Mouse (Mus musculus) urinary bladder, postnatal 4 days (tissue): ENCODE results near the gene Ptpn21.
A peak's percentile ranks its signal among the peaks of the same experiment; 100 is the strongest.

Source experiments
- DNase-seq, 2 experiments: peaks; one replicate each; pipeline ENCODE4 v3.0.0; 2021 to 2022; ENCODE audit warnings: low spot score in 2 of 2

Gene Ptpn21

GRCm38 (mm10) chr12:98724224-98724623, 13.0 kb downstream of the Ptpn21 start:
- no peak for DNase-seq

GRCm38 (mm10) chr12:98721030-98721429, 16.2 kb downstream of the Ptpn21 start:
- DNase-seq, result no peak

- DNase-seq, result no peak
Observed at GRCm38 (mm10) chr12:98720628-98721027, 16.6 kb downstream of the Ptpn21 start.

GRCm38 (mm10) chr12:98716142-98716541, 21.1 kb downstream of the Ptpn21 start:
- no peak for DNase-seq

GRCm38 (mm10) chr12:98714757-98715156, 22.4 kb downstream of the Ptpn21 start:
- DNase-seq, result no peak

- no peak for DNase-seq
Observed at GRCm38 (mm10) chr12:98713621-98714103, 23.5 kb downstream of the Ptpn21 start.

- DNase-seq, result no peak
Observed at GRCm38 (mm10) chr12:98712819-98713218, 24.4 kb downstream of the Ptpn21 start.

GRCm38 (mm10) chr12:98703961-98704360, 33.2 kb downstream of the Ptpn21 start:
- DNase-seq, result no peak

- no peak for DNase-seq
Observed at GRCm38 (mm10) chr12:98703554-98703953, 33.7 kb downstream of the Ptpn21 start.

- no peak for DNase-seq
Observed at GRCm38 (mm10) chr12:98701564-98701963, 35.6 kb downstream of the Ptpn21 start.

GRCm38 (mm10) chr12:98697202-98697601, 40.0 kb downstream of the Ptpn21 start:
- DNase-seq, result no peak

GRCm38 (mm10) chr12:98690230-98690629, 47.0 kb downstream of the Ptpn21 start:
- DNase-seq, result no peak

GRCm38 (mm10) chr12:98683574-98683973, 53.6 kb downstream of the Ptpn21 start:
- no peak for DNase-seq

- no peak for DNase-seq
Observed at GRCm38 (mm10) chr12:98683171-98683570, 54.0 kb downstream of the Ptpn21 start.

- no peak for DNase-seq
Observed at GRCm38 (mm10) chr12:98682196-98682595, 55.0 kb downstream of the Ptpn21 start.

GRCm38 (mm10) chr12:98679906-98680305, 57.3 kb downstream of the Ptpn21 start:
- no peak for DNase-seq

GRCm38 (mm10) chr12:98677336-98677735, 59.9 kb downstream of the Ptpn21 start:
- peak; percentile 10 to 53 for DNase-seq

GRCm38 (mm10) chr12:98676861-98677260, 60.3 kb downstream of the Ptpn21 start:
- DNase-seq, result peak; percentile 14 to 53

- peak; percentile 55 to 77 for DNase-seq
Observed at GRCm38 (mm10) chr12:98674627-98675143, 62.5 kb downstream of the Ptpn21 start.

GRCm38 (mm10) chr12:98673879-98674278, 63.3 kb downstream of the Ptpn21 start:
- peak in 1 of 2 experiments; percentile 15 for DNase-seq

- no peak for DNase-seq
Observed at GRCm38 (mm10) chr12:98670429-98670828, 66.8 kb downstream of the Ptpn21 start.

GRCm38 (mm10) chr12:98669864-98670263, 67.3 kb downstream of the Ptpn21 start:
- DNase-seq, result peak in 1 of 2 experiments; percentile 57

- DNase-seq, result peak in 1 of 2 experiments; percentile 43
Observed at GRCm38 (mm10) chr12:98669086-98669485, 68.1 kb downstream of the Ptpn21 start.
